In the genomic region with DNA sequence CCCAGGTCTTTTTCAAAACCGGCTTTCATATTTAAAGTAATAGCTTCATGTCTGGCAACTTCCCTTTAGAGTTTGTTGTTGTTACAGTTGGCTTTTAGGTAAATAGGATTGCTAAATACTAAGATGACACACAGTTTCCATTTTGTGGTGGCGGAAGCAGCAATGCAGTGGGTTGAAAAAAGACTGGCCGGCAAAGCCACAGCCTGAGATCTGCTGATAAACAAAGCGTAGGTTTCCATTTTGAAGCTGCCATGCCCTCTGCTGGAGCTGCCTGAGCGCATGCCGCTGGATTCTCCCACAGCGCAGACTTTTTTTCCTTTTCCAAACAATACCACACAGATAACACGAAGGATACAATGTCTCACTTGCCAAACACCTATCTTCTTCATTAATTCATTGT, we compare ENCODE assay signal across 1 mouse cellular context.
TF ChIP-seq lines count a peak whose summit lies in the region.

No protein-coding gene starts in this region.

TF ChIP-seq in CH12.LX, 34 proteins besides CTCF, POLR2A, EP300 and RAD21 (continued from another document):
- TF ChIP-seq ELF1 (IDR thresholded peaks at IDR 0.05; ENCODE audit: low read depth, low read length) (peak; percentile 67), JUND (conservative IDR thresholded peaks at IDR 0.05; ENCODE audit: low read depth, low read length) (peak; percentile 94), MYC (IDR thresholded peaks at IDR 0.05; ENCODE audit: low read depth, low read length) (peak; percentile 87), E2F4 (IDR thresholded peaks at IDR 0.05; ENCODE audit: insufficient replicate concordance, low read depth, low read length) (no peak)
